Mouse (Mus musculus) ES-E14 (cell line): ENCODE data around the gene H2-M10.4. TPM values are rescaled to one million over a fixed set of nuclear protein-coding genes. Genes with fewer than 3 reads are reported as not detected.
A peak's percentile ranks its signal among the peaks of the same experiment; 100 is the strongest.

Experiments used
- DNase-seq: peaks from one replicate; pipeline ENCODE4 v3.0.0-alpha.2; 2013; ENCODE audit warnings: low read depth, low spot score
- H3K27ac ChIP-seq: 2 replicates; pipeline ENCODE4 v1.5.1; 2012; ENCODE audit warnings: low read depth, mild to moderate bottlenecking, low read length, moderate library complexity, mixed read lengths; ENCODE audit not compliant: poor library complexity, insufficient read depth, severe bottlenecking
- H3K36me3 ChIP-seq: 2 replicates; pipeline ENCODE4 v1.6.1; 2012; ENCODE audit warnings: mild to moderate bottlenecking, low read length, moderate library complexity, mixed read lengths; ENCODE audit not compliant: control insufficient read depth, poor library complexity, insufficient read depth, severe bottlenecking
- H3K4me1 ChIP-seq, 2 experiments: fragments of 150-350 bp in 1 of 2; sonication (generic) in 1 of 2; 2 replicates each; pipeline ENCODE4 v1.6.1; 2012; ENCODE audit warnings: low read length in 2 of 2, mild to moderate bottlenecking in 1 of 2, mixed read lengths in 1 of 2; ENCODE audit not compliant: control insufficient read depth in 2 of 2, insufficient read depth in 2 of 2, poor library complexity in 1 of 2
- H3K4me3 ChIP-seq, 2 experiments: fragments of 150-350 bp in 1 of 2; sonication (generic) in 1 of 2; 2 replicates each; pipeline ENCODE4 v1.5.1; 2012; ENCODE audit warnings: low read length in 2 of 2, low read depth in 1 of 2, mild to moderate bottlenecking in 1 of 2, mixed read lengths in 1 of 2; ENCODE audit not compliant: insufficient read depth in 1 of 2, poor library complexity in 1 of 2, severe bottlenecking in 1 of 2
- H3K9ac ChIP-seq: 2 replicates; pipeline ENCODE4 v1.6.1; 2012; ENCODE audit warnings: low read depth, mild to moderate bottlenecking, low read length, mixed read lengths; ENCODE audit not compliant: poor library complexity, insufficient read depth, severe bottlenecking
- H3K9me3 ChIP-seq: fragments of 150-350 bp; sonication (generic); 2 replicates; pipeline ENCODE4 v1.6.1; 2012; ENCODE audit warnings: low read depth, mild to moderate bottlenecking, low read length; ENCODE audit not compliant: control insufficient read depth, insufficient read depth
- CHD2 ChIP-seq: IDR thresholded peaks from 2 replicates; pipeline ENCODE4 v1.6.1; 2014; ENCODE audit warnings: mild to moderate bottlenecking, low read depth, low read length, inconsistent platforms
- HCFC1 ChIP-seq: IDR thresholded peaks from 2 replicates; pipeline ENCODE4 v1.6.1; 2012; ENCODE audit warnings: low read length, inconsistent platforms, borderline replicate concordance; ENCODE audit not compliant: insufficient read depth
- MAFK ChIP-seq: IDR thresholded peaks from 2 replicates; pipeline ENCODE4 v1.6.1; 2014; ENCODE audit warnings: mild to moderate bottlenecking, low read depth, low read length, inconsistent platforms; ENCODE audit not compliant: insufficient read depth
- ZC3H11A ChIP-seq: IDR thresholded peaks from 2 replicates; pipeline ENCODE4 v1.6.1; 2012; ENCODE audit warnings: low read depth, mild to moderate bottlenecking, inconsistent platforms, low read length, borderline replicate concordance
- ZNF384 ChIP-seq: IDR thresholded peaks from 2 replicates; pipeline ENCODE4 v1.6.1; 2012; ENCODE audit warnings: low read depth, low read length, inconsistent platforms
- in situ Hi-C, 2 experiments: fragments of 600-800 bp; cut with MboI; formaldehyde crosslinking; loops; one replicate each; pipeline ENCODE4 v1.15.1; 2025; ENCODE audit warnings: low sequenced_read_pairs in 2 of 2, inconsistent platforms in 1 of 2; ENCODE audit not compliant: unreplicated experiment in 2 of 2
- total RNA-seq: library from RNA; depleted of rRNA; stranded (reverse); fragments of 300-350 nt; gene quantifications from 2 replicates; pipeline ENCODE4 v1.2.3, GENCODE M21; 2012

H2-M10.4 gene
- total RNA-seq, 1 experiment: not detected

DNA sequence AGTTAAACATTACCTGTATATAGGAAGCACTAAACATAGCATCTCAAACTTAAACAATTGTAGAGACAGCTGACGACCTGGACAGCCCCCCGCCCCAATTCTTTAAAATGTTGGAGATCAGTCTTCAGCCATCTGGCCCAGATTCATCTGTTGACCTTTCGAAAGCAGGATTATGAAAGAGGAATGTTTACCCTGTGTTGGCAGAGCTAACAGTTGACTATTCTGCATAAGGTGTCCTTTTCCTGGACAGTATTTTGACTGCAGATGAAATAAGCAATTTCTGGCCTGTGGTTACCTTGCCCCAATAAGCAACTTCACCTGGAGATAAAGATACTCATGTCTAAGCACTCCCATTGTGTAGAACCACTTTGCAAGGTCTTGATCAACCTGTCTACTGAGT is 21.7 kb upstream of the H2-M10.4 start:
- no peak for DNase-seq
- Histone ChIP-seq H3K4me1 (no peaks in the 10 kb centered on the region), H3K36me3 (no peaks in the 10 kb centered on the region), H3K9ac (no peak overlapping the region), H3K4me3 (no peak overlapping the region), H3K9me3 (no peaks in the 10 kb centered on the region), H3K27ac (no peak overlapping the region)
- in situ Hi-C loops: no loop called here
- no peak for TF ChIP-seq ZC3H11A
- no peak for TF ChIP-seq CHD2
- TF ChIP-seq ZNF384: no peak
- no peak for TF ChIP-seq MAFK
- no peak for TF ChIP-seq HCFC1

DNA sequence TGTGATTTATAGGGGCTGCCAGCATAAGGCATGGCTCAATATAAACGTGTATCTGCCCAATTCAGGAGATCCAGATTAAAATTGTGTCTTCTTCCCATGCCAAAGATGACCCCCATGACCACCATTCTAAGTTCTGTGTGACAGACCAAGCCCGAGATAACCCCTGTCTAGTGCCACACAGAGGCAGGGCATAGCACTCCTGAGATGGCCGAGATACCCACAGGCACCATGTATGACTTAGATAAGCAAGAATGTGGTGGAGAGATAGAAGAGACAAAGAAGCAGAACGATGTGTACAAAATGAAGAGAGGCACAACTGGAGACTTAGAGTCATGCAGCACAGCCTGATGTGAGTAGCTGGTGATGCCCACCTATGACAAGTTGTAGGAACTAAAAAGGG is 5.9 kb downstream of the H2-M10.4 start:
- TF ChIP-seq ZNF384 (no peak), CHD2 (no peak)
- Histone ChIP-seq H3K36me3 (no peaks in the 10 kb centered on the region), H3K9me3 (no peaks in the 10 kb centered on the region), H3K4me3 (no peak overlapping the region), H3K9ac (no peak overlapping the region), H3K27ac (no peak overlapping the region), H3K4me1 (no peaks in the 10 kb centered on the region)
- no peak for DNase-seq
- in situ Hi-C loops: no loop called here

DNA sequence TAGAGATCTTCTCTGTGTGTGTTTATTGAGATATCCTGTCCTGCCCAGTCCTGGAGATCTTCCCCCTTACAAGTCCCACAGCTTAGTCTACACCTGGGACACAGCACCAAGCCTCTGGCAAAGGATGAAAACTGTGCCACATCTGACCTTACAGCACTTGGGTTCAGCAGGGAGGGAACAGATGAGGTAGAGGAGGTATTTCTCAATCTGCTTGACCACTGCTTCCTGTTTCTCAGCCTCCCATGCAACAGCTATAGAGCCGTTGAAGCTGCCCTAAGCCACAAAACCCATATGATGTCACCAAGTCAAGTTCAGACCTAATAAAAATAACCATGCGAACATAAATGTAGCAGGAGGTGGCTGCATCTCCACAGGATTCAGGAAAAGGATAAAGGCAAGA is 30.7 kb downstream of the H2-M10.4 start:
- Histone ChIP-seq H3K9ac (no peak overlapping the region), H3K9me3 (no peaks in the 10 kb centered on the region), H3K4me3 (no peak overlapping the region), H3K27ac (no peak overlapping the region), H3K4me1 (no peaks in the 10 kb centered on the region), H3K36me3 (no peaks in the 10 kb centered on the region)
- TF ChIP-seq MAFK: no peak
- no peak for TF ChIP-seq ZNF384
- no peak for TF ChIP-seq CHD2
- no peak for TF ChIP-seq HCFC1
- no peak for TF ChIP-seq ZC3H11A
- DNase-seq: no peak
- in situ Hi-C loops: no loop called here

DNA sequence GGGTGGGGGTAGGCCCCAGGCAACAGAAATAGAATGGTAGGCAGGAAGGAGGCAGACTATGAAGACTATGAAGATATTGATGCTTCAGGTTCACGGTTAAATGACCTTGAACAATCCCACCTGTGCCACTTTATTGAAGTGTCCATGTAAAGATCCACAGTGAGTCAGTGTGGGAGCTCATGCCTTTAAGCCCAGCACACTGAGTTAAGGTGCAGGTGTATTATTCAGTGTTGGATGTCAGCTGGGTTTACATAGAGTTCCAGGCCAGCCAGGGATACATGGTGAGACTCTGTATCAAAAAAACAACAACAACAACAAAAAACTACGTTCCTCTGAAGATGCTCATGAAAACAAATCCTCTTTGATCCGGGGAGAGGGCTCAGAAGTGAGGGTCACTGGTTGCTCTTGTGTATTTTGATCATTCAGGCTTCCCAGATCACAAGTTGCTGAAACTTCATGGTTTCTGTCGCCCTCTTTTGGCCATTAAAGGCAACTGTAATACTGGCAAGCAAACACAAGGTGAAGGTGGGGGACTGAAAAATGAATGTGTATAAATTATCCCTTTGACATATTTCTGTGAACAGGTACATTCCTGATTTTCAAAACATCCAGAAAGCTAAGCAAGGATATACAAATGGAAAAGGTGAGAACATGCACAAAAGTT is 43.9 kb downstream of the H2-M10.4 start:
- Histone ChIP-seq H3K4me3 (no peak overlapping the region), H3K27ac (no peak overlapping the region), H3K4me1 (no peaks in the 10 kb centered on the region), H3K36me3 (no peaks in the 10 kb centered on the region), H3K9ac (no peak overlapping the region), H3K9me3 (no peaks in the 10 kb centered on the region)
- TF ChIP-seq MAFK (no peak), ZC3H11A (peak; percentile 56)
- in situ Hi-C loops: no loop called here
- peak; percentile 44 for DNase-seq

DNA sequence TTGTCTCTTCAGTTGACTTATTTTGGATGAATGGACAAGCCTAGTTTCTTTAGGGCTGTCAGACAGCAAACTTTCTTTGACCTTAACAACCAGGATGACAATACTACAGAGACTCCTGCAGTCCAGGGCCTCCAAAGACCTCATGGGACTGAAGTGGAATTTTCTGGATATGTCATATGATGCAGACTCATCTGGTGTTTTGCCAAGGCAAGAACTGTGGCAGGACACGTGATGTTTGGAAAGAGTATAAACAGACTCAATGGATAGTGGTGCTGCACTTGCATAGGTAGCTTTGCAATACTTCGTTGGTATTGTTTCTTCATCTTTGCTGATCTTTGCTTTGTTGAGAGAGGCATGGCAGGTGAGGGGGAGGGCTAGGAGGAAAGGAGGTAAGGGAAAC is 44.7 kb downstream of the H2-M10.4 start:
- H3K27ac ChIP-seq: no peak overlapping the region
- H3K9me3 ChIP-seq: no peaks in the 10 kb centered on the region
- no peaks in the 10 kb centered on the region for H3K36me3 ChIP-seq
- no peak overlapping the region for H3K4me3 ChIP-seq
- no peaks in the 10 kb centered on the region for H3K4me1 ChIP-seq
- in situ Hi-C loops: no loop called here
- TF ChIP-seq ZC3H11A: no peak
- no peak for TF ChIP-seq ZNF384
- no peak for TF ChIP-seq HCFC1
- no peak for TF ChIP-seq MAFK
- no peak for TF ChIP-seq CHD2
- no peak overlapping the region for H3K9ac ChIP-seq
- DNase-seq: no peak
